8 mouse cellular contexts compared by ENCODE assay signal in the genomic region with DNA sequence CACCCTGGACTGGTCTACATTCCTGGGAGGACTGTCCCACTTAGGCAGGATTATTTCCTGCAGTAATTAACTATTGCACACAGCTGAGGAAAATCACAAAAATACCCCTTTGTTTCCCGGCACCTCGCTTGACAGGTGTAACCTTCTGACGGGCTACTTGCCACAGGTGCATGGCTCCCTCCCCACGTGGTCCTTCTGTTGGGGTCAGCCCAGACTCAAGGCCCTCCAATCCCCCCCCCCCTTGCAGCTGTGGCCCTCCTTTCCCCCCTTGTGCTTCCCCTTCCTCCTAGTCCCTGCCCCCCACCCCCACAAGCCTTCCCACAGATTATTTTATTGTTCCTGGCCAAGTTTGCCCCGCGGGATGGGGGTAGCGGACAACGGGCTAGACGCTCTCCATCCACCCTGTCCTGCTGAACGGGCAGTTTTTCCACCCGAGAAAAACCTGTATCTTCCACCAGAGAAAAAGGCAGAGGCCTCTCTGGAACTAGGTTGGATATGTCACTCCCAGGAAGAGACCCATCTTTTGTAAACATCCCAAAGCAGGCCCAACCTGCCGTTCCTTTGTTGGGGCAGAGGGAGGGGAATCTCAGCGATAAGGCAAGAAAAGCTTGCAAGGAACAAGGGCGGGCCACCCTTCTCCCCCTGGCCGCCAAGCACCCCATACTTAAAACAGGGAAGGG. TPM values are rescaled to one million over a fixed set of nuclear protein-coding genes. Genes with fewer than 3 reads are reported as not detected.
DNase-seq lines count a peak whose midpoint lies in the region; ATAC-seq and TF ChIP-seq lines count a peak whose summit lies in the region.

No protein-coding gene starts in this region.

- no peaks in the 10 kb centered on the region for H3K9me3 ChIP-seq in heart, embryonic 11.5 days (replicated peaks; ENCODE audit: control insufficient read depth, low read length)
- no peaks in the 10 kb centered on the region for H3K9me3 ChIP-seq in hindbrain, postnatal 0 days (ENCODE audit: low read length)
- no peaks in the 10 kb centered on the region for H3K9me3 ChIP-seq in lung, embryonic 16.5 days (ENCODE audit: control insufficient read depth, low read length)
- H3K9me3 ChIP-seq in stomach, embryonic 15.5 days: no peaks in the 10 kb centered on the region

- H3K4me3 ChIP-seq in heart, embryonic 11.5 days (ENCODE audit: low read depth, low read length): peak overlapping the region; percentile 99
- peak overlapping the region; percentile 94 for H3K4me3 ChIP-seq in hindbrain, postnatal 0 days (ENCODE audit: low read length)
- H3K4me3 ChIP-seq in lung, embryonic 16.5 days (ENCODE audit: low read length): peak overlapping the region; percentile 98
- peak overlapping the region; percentile 84 for H3K4me3 ChIP-seq in stomach, embryonic 15.5 days (replicated peaks)

- DNase-seq in heart, adult 8-10 months (ENCODE audit: low spot score): no peak
- peak; percentile 50 for DNase-seq in ES-CJ7 (ENCODE audit: low read depth, low spot score)
- peak; percentile 54 for DNase-seq in embryo, embryonic 9.5 days (ENCODE audit: extremely low spot score)
- DNase-seq in hindbrain, postnatal 0 days (ENCODE audit: low spot score): peak; percentile 25
- DNase-seq in left cerebral cortex, postnatal 14 days (ENCODE audit: low spot score in 2 of 2): no peak

- peak overlapping the region; percentile 83 for H3K4me2 ChIP-seq in heart, embryonic 11.5 days
- peak overlapping the region; percentile 88 for H3K4me2 ChIP-seq in hindbrain, postnatal 0 days (ENCODE audit: low read depth, low read length)
- H3K4me2 ChIP-seq in lung, embryonic 16.5 days (ENCODE audit: low read depth, low read length): peak overlapping the region; percentile 89
- H3K4me2 ChIP-seq in stomach, embryonic 15.5 days: peak overlapping the region; percentile 73

- no peak for TF ChIP-seq CTCF in hindbrain, postnatal 0 days (IDR thresholded peaks at IDR 0.05; ENCODE audit: low read depth)

- H3K9ac ChIP-seq in heart, embryonic 11.5 days (ENCODE audit: low read depth, low read length): peak overlapping the region; percentile 95
- H3K9ac ChIP-seq in hindbrain, postnatal 0 days (replicated peaks; ENCODE audit: low read length): peak overlapping the region; percentile 96
- H3K9ac ChIP-seq in lung, embryonic 16.5 days (ENCODE audit: low read length): peak overlapping the region; percentile 85
- H3K9ac ChIP-seq in stomach, embryonic 15.5 days: peak overlapping the region; percentile 64

- peak overlapping the region; percentile 89 for H3K27ac ChIP-seq in heart, embryonic 11.5 days (ENCODE audit: low read depth, low read length)
- peak overlapping the region; percentile 100 for H3K27ac ChIP-seq in hindbrain, postnatal 0 days
- H3K27ac ChIP-seq in lung, embryonic 16.5 days (ENCODE audit: low read length): peak overlapping the region; percentile 92
- peak overlapping the region; percentile 88 for H3K27ac ChIP-seq in stomach, embryonic 15.5 days

- intact Hi-C loops in left cerebral cortex, postnatal 14 days (cut with DNase I): loop anchor here (5.0 kb wide), 1 partner anchor 37 kb away; no protein-coding TSS in a partner anchor

- WGBS in heart, embryonic 11.5 days (ENCODE audit: insufficient replicate concordance): 0% methylated on average over 15 of the region's 15 CpGs
- WGBS in hindbrain, postnatal 0 days: under 1% methylated on average over 15 of the region's 15 CpGs
- under 1% methylated on average over 15 of the region's 15 CpGs for WGBS in lung, embryonic 16.5 days
- under 1% methylated on average over 15 of the region's 15 CpGs for WGBS in stomach, embryonic 15.5 days

- no peaks in the 10 kb centered on the region for H3K36me3 ChIP-seq in heart, embryonic 11.5 days (ENCODE audit: control insufficient read depth, insufficient read depth, low read length)
- no peaks in the 10 kb centered on the region; the same call in 1 of the 2 replicates for H3K36me3 ChIP-seq in hindbrain, postnatal 0 days (ENCODE audit: insufficient read depth, low read length)
- peaks cover 10% of the 10 kb centered on the region; the same call in 1 of the 2 replicates for H3K36me3 ChIP-seq in lung, embryonic 16.5 days (ENCODE audit: control insufficient read depth, insufficient read depth, low read length)
- H3K36me3 ChIP-seq in stomach, embryonic 15.5 days: peaks cover 6% of the 10 kb centered on the region; the same call in 1 of the 2 replicates

- no peaks in the 10 kb centered on the region for H3K27me3 ChIP-seq in heart, embryonic 11.5 days (ENCODE audit: control insufficient read depth, insufficient read depth, low read length)
- H3K27me3 ChIP-seq in hindbrain, postnatal 0 days (ENCODE audit: insufficient read depth, low read length): no peaks in the 10 kb centered on the region
- no peaks in the 10 kb centered on the region for H3K27me3 ChIP-seq in lung, embryonic 16.5 days (ENCODE audit: control insufficient read depth, insufficient read depth, low read depth, low read length)
- H3K27me3 ChIP-seq in stomach, embryonic 15.5 days (replicated peaks): no peaks in the 10 kb centered on the region

- ATAC-seq in heart, embryonic 11.5 days (replicated peaks; ENCODE audit: insufficient number of reproducible peaks, low FRiP score, low TSS enrichment): no peak
- ATAC-seq in hindbrain, postnatal 0 days: no peak
- ATAC-seq in lung, embryonic 16.5 days (ENCODE audit: low read depth): no peak
- ATAC-seq in stomach, embryonic 15.5 days (ENCODE audit: insufficient read depth, low FRiP score, low read depth): no peak

- H3K4me1 ChIP-seq in heart, embryonic 11.5 days (ENCODE audit: control insufficient read depth, insufficient read depth, low read length): peaks cover 17% of the 10 kb centered on the region
- peaks cover 12% of the 10 kb centered on the region for H3K4me1 ChIP-seq in hindbrain, postnatal 0 days (ENCODE audit: insufficient read depth, low read length)
- peaks cover 25% of the 10 kb centered on the region for H3K4me1 ChIP-seq in lung, embryonic 16.5 days (replicated peaks; ENCODE audit: control insufficient read depth, insufficient read depth, low read length)
- H3K4me1 ChIP-seq in stomach, embryonic 15.5 days: peaks cover 7% of the 10 kb centered on the region

RNA-seq across cellular contexts. Expression of gene Pcbp1, which starts 2.2 kb away (rescaled TPM):
- 312 and 348 TPM in 2 replicates for polyA plus RNA-seq in heart, embryonic 11.5 days (2014; fragmentation: Nextera tagmentation; extraction: Ambion mirVana)
- total RNA-seq in heart, adult 8-10 months (2022): 100 to 1,000 TPM; 157 to 166 (median 162) TPM
- total RNA-seq in hindbrain, postnatal 0 days (2014; rRNA removed): 61.7 and 71.3 TPM in 2 replicates
- polyA plus RNA-seq in hindbrain, postnatal 0 days (2015; fragmentation: Nextera tagmentation; extraction: Ambion mirVana): 300 and 303 TPM in 2 replicates
- 168 and 192 TPM in 2 replicates for polyA plus RNA-seq in lung, embryonic 16.5 days (2015; fragmentation: Nextera tagmentation; extraction: Ambion mirVana)
- polyA plus RNA-seq in stomach, embryonic 15.5 days (2015; fragmentation: Nextera tagmentation; extraction: Ambion mirVana): 518 and 529 TPM in 2 replicates
- 100 to 1,000 TPM; 182 to 190 TPM for total RNA-seq in left cerebral cortex, postnatal 14 days (2021)

Comparison
In these comparisons a context has a peak if more than half of its experiments do, and no peak if none do; other contexts are left out.
1. DNase-seq: peak in ES-CJ7 (single experiment), embryo, embryonic 9.5 days (single experiment) and hindbrain, postnatal 0 days (single experiment); none in heart, adult 8-10 months (single experiment) and left cerebral cortex, postnatal 14 days (0 of 2).
2. Peak in every context shown above with its lines, with median percentiles within 50 percentile points of each other: H3K27ac ChIP-seq, H3K4me2 ChIP-seq, H3K4me3 ChIP-seq and H3K9ac ChIP-seq.